Mouse (Mus musculus): ENCODE results near the gene Foxi1. TPM values are rescaled to one million over a fixed set of nuclear protein-coding genes. Genes with fewer than 3 reads are reported as not detected.

The Foxi1 gene
- polyA plus RNA-seq, 1 experiment from 2014 or later: not detected

GRCm38 (mm10) chr11:34171221-34171620 is 36.7 kb downstream of the Foxi1 start:
- Histone ChIP-seq H3K27ac (ENCODE audit: low read depth) (no peak overlapping the region), H3K36me3 (replicated peaks; ENCODE audit: insufficient read depth, low read length) (no peaks in the 10 kb centered on the region), H3K4me3 (ENCODE audit: low read depth, low read length) (no peak overlapping the region), H3K9me3 (ENCODE audit: low read length) (no peaks in the 10 kb centered on the region), H3K4me1 (ENCODE audit: insufficient read depth) (no peaks in the 10 kb centered on the region), H3K4me2 (ENCODE audit: low read depth, low read length) (no peak overlapping the region), H3K27me3 (ENCODE audit: insufficient read depth, low read length) (0 out of 2 replicates have a peak, but pooled peaks cover 4% of the 10 kb centered on the region), H3K9ac (replicated peaks) (no peak overlapping the region)
- DNase-seq (no peak), ATAC-seq (no peak)
- 80% methylated on average over 1 of the region's 1 CpGs for WGBS (ENCODE audit: insufficient replicate concordance)
- no peak for TF ChIP-seq EP300 (IDR thresholded peaks at IDR 0.05; ENCODE audit: low read depth)
- TF ChIP-seq CTCF (IDR thresholded peaks at IDR 0.05; ENCODE audit: low read depth): no peak

- TF ChIP-seq EP300 (IDR thresholded peaks at IDR 0.05; ENCODE audit: low read depth): no peak
- no peak for TF ChIP-seq CTCF (IDR thresholded peaks at IDR 0.05; ENCODE audit: low read depth)
- H3K36me3 ChIP-seq (replicated peaks; ENCODE audit: insufficient read depth, low read length): no peaks in the 10 kb centered on the region
- H3K4me2 ChIP-seq (ENCODE audit: low read depth, low read length): no peak overlapping the region
Observed at GRCm38 (mm10) chr11:34169464-34169894, 38.4 kb downstream of the Foxi1 start.

GRCm38 (mm10) chr11:34166392-34166791 is 41.5 kb downstream of the Foxi1 start:
- Histone ChIP-seq H3K36me3 (replicated peaks; ENCODE audit: insufficient read depth, low read length) (no peaks in the 10 kb centered on the region), H3K4me1 (ENCODE audit: insufficient read depth) (no peaks in the 10 kb centered on the region), H3K4me3 (ENCODE audit: low read depth, low read length) (no peak overlapping the region), H3K4me2 (ENCODE audit: low read depth, low read length) (no peak overlapping the region), H3K9ac (replicated peaks) (no peak overlapping the region), H3K27ac (ENCODE audit: low read depth) (no peak overlapping the region), H3K27me3 (ENCODE audit: insufficient read depth, low read length) (no peaks in the 10 kb centered on the region), H3K9me3 (ENCODE audit: low read length) (0 out of 2 replicates have a peak, but pooled peaks cover 2% of the 10 kb centered on the region)
- TF ChIP-seq EP300 (IDR thresholded peaks at IDR 0.05; ENCODE audit: low read depth) (no peak), CTCF (IDR thresholded peaks at IDR 0.05; ENCODE audit: low read depth) (no peak)
- DNase-seq: no peak
- WGBS (ENCODE audit: insufficient replicate concordance): 57% methylated on average over 4 of the region's 4 CpGs
- no peak for ATAC-seq

More at GRCm38 (mm10) chr11:34169464-34169894, 38.4 kb downstream of the Foxi1 start:
- H3K4me3 ChIP-seq (ENCODE audit: low read depth, low read length): no peak overlapping the region
- DNase-seq: no peak
- H3K27ac ChIP-seq (ENCODE audit: low read depth): no peak overlapping the region
- no peak overlapping the region for H3K9ac ChIP-seq (replicated peaks)
- H3K9me3 ChIP-seq (ENCODE audit: low read length): no peaks in the 10 kb centered on the region
- ATAC-seq: no peak
- no peaks in the 10 kb centered on the region for H3K4me1 ChIP-seq (ENCODE audit: insufficient read depth)
- H3K27me3 ChIP-seq (ENCODE audit: insufficient read depth, low read length): 0 out of 2 replicates have a peak, but pooled peaks cover 4% of the 10 kb centered on the region
- WGBS (ENCODE audit: insufficient replicate concordance): 51% methylated on average over 5 of the region's 5 CpGs

GRCm38 (mm10) chr11:34165278-34165677 is 42.6 kb downstream of the Foxi1 start:
- 0 out of 2 replicates have a peak, but pooled peaks cover 3% of the 10 kb centered on the region for H3K9me3 ChIP-seq (ENCODE audit: low read length)
- no peak overlapping the region for H3K4me2 ChIP-seq (ENCODE audit: low read depth, low read length)
- DNase-seq (no peak), ATAC-seq (no peak)
- no peaks in the 10 kb centered on the region for H3K36me3 ChIP-seq (replicated peaks; ENCODE audit: insufficient read depth, low read length)
- WGBS (ENCODE audit: insufficient replicate concordance): 90% methylated on average over 11 of the region's 11 CpGs
- H3K4me3 ChIP-seq (ENCODE audit: low read depth, low read length): no peak overlapping the region
- no peak overlapping the region for H3K9ac ChIP-seq (replicated peaks)
- H3K4me1 ChIP-seq (ENCODE audit: insufficient read depth): no peaks in the 10 kb centered on the region
- H3K27me3 ChIP-seq (ENCODE audit: insufficient read depth, low read length): no peaks in the 10 kb centered on the region
- no peak overlapping the region for H3K27ac ChIP-seq (ENCODE audit: low read depth)
- TF ChIP-seq EP300 (IDR thresholded peaks at IDR 0.05; ENCODE audit: low read depth) (no peak), CTCF (IDR thresholded peaks at IDR 0.05; ENCODE audit: low read depth) (no peak)

- Histone ChIP-seq H3K27ac (ENCODE audit: low read depth) (no peak overlapping the region), H3K9me3 (ENCODE audit: low read length) (0 out of 2 replicates have a peak, but pooled peaks cover 3% of the 10 kb centered on the region), H3K9ac (replicated peaks) (no peak overlapping the region), H3K4me1 (ENCODE audit: insufficient read depth) (no peaks in the 10 kb centered on the region), H3K36me3 (replicated peaks; ENCODE audit: insufficient read depth, low read length) (no peaks in the 10 kb centered on the region), H3K4me3 (ENCODE audit: low read depth, low read length) (no peak overlapping the region), H3K27me3 (ENCODE audit: insufficient read depth, low read length) (no peaks in the 10 kb centered on the region), H3K4me2 (ENCODE audit: low read depth, low read length) (no peak overlapping the region)
- no peak for TF ChIP-seq CTCF (IDR thresholded peaks at IDR 0.05; ENCODE audit: low read depth)
- TF ChIP-seq EP300 (IDR thresholded peaks at IDR 0.05; ENCODE audit: low read depth): no peak
- DNase-seq (no peak), ATAC-seq (no peak)
- WGBS (ENCODE audit: insufficient replicate concordance): 72% methylated on average over 9 of the region's 9 CpGs
Observed at GRCm38 (mm10) chr11:34158916-34159315, 49.0 kb downstream of the Foxi1 start.

GRCm38 (mm10) chr11:34155235-34155634 is 52.7 kb downstream of the Foxi1 start:
- no peaks in the 10 kb centered on the region for H3K4me1 ChIP-seq (ENCODE audit: insufficient read depth)
- H3K9ac ChIP-seq (replicated peaks): no peak overlapping the region
- DNase-seq: no peak
- H3K4me3 ChIP-seq (ENCODE audit: low read depth, low read length): no peak overlapping the region
- H3K36me3 ChIP-seq (replicated peaks; ENCODE audit: insufficient read depth, low read length): no peaks in the 10 kb centered on the region
- H3K27ac ChIP-seq (ENCODE audit: low read depth): no peak overlapping the region
- H3K9me3 ChIP-seq (ENCODE audit: low read length): no peaks in the 10 kb centered on the region
- ATAC-seq: no peak
- WGBS (ENCODE audit: insufficient replicate concordance): 69% methylated on average over 7 of the region's 7 CpGs
- no peaks in the 10 kb centered on the region for H3K27me3 ChIP-seq (ENCODE audit: insufficient read depth, low read length)
- TF ChIP-seq EP300 (IDR thresholded peaks at IDR 0.05; ENCODE audit: low read depth) (no peak), CTCF (IDR thresholded peaks at IDR 0.05; ENCODE audit: low read depth) (no peak)
- H3K4me2 ChIP-seq (ENCODE audit: low read depth, low read length): no peak overlapping the region

Other genes starting within 250 kb of the Foxi1 start
- 0.02 and 0.05 TPM in 2 replicates for gene Kcnmb1, start 245.1 kb downstream of the Foxi1 start, polyA plus RNA-seq (2015; fragmentation: Nextera tagmentation; extraction: Ambion mirVana)
- gene Kcnip1, start 214.9 kb downstream of the Foxi1 start, polyA plus RNA-seq (2015; fragmentation: Nextera tagmentation; extraction: Ambion mirVana): not detected in 2 replicates
- gene Lcp2, start 161.2 kb downstream of the Foxi1 start, polyA plus RNA-seq (2015; fragmentation: Nextera tagmentation; extraction: Ambion mirVana): 9.8 and 12.3 TPM in 2 replicates
- not detected in 2 replicates for gene 4930469K13Rik, start 109.5 kb downstream of the Foxi1 start, polyA plus RNA-seq (2015; fragmentation: Nextera tagmentation; extraction: Ambion mirVana)
- gene Fam196b, start 106.7 kb upstream of the Foxi1 start, polyA plus RNA-seq (2015; fragmentation: Nextera tagmentation; extraction: Ambion mirVana): 0.11 and 0.13 TPM in 2 replicates

Measured in liver, postnatal 0 days (tissue).